Mouse (Mus musculus) Patski (cell line): ENCODE data around the gene Slc25a19. TPM values are rescaled to one million over a fixed set of nuclear protein-coding genes. Genes with fewer than 3 reads are reported as not detected.
A peak's percentile ranks its signal among the peaks of the same experiment; 100 is the strongest.

ENCODE experiments used
- ATAC-seq: fragments of 100-300 bp; one replicate; pipeline ENCODE4 v1.8.0; 2021
- CTCF ChIA-PET: fragments of 350-600 bp; sonication (Branson Sonifier 250); formaldehyde crosslinking; loops from one replicate; lab custom pipeline; 2022; ENCODE audit warnings: inconsistent platforms; lab: Charles Lee
- POLR2A ChIA-PET: fragments of 350-600 bp; sonication (Branson Sonifier 250); formaldehyde crosslinking; loops from one replicate; lab custom pipeline; 2022; ENCODE audit warnings: antibody characterized with exemption, inconsistent platforms; lab: Charles Lee
- DNase-seq: peaks from one replicate; pipeline ENCODE4 v3.0.0-alpha.2; 2011; ENCODE audit warnings: low read depth, low spot score
- H3K27me3 ChIP-seq: fragments of 371-371 bp; one replicate; pipeline ENCODE4 v1.5.1; 2021
- CTCF ChIP-seq: fragments of 100-300 bp; IDR thresholded peaks from one replicate; pipeline ENCODE4 v1.5.1; 2021
- in situ Hi-C: fragments of 300-500 bp; cut with MboI; formaldehyde crosslinking; loops from 3 replicates; pipeline ENCODE4 v1.11.1; 2018; ENCODE audit warnings: low pct_unique_long_range_greater_than_20kb, mixed read lengths
- polyA plus RNA-seq: library from polyadenylated mRNA; unstranded; gene quantifications from one replicate; pipeline ENCODE4 v1.2.3, GENCODE M21; 2021

Slc25a19 gene
- 48.1 TPM for polyA plus RNA-seq

DNA sequence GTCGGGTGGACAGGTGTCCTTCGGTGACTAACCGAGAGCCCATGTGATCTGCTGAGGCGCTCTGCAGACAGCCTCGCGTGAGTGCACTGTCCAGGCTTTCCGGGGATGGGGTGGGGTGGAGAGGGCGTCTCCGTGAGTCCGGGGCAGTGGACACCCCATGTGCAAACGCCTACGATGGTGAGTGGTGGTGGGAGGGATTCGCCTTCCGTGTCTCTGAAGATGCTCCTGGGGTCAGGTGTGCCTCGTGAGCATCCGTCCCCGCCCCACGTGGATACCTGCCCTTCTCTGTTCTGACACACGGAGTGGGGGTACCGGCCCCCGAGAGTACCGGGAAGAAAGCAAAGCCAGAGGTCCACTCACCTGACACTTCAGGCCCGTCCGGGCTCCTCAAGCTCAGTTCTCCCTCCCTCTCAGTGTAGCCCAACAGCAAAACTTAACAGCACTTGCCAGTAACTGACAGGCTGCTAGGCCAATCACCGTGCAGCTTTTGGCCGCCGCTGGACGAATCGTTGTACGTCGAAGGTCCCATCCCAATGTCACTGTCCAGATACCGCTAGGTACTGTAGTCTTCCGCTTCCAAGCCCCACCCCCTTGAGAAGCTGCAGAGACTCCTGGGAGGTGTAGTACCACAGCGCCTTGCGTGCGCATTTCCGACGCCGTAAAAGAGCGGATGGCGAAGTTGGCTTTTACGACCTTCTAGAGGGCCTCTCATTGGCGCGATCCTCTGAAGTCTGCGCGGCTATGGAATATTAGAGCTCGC is at the start of gene Slc25a19:
Slc25a19 (minus strand) TSS at position 591 of the 760 bp plus-strand sequence.
- ChIA-PET CTCF (interaction anchor here (1.0 kb wide), 1 partner anchor 87 kb away, joined by 4 read pairs; no protein-coding TSS in a partner anchor), POLR2A (interaction anchor here (0.7 to 1.8 kb wide), 5 partner anchors 9 to 206 kb away, joined by 3 to 7 read pairs (median 4); partner anchors contain the start of gene Mif4gd)
- ATAC-seq, result peak; percentile 97
- H3K27me3 ChIP-seq, result no peaks in the 10 kb centered on the region
- DNase-seq, result peak; percentile 99
- in situ Hi-C loops, result no loop called here
- no peak for TF ChIP-seq CTCF

DNA sequence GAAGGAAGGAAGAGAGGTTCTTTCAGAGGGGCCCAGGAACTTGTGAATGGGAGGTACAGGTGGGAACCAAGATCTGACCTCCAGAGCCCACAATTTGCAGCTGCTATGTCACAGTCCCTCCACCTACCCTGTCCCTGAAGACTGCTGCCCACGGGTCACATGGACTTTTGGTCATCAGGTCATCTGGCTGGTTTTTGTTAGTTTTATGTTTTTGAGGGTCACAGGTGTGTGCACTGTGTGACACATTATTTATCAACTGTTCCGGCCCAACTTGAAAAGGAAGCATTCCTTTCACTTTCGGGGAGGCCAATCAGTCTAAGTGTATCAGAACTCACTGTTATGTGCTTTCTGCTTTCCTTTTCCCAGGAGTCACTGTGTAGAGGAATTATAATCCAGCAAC is 49.4 kb upstream of the Slc25a19 start:
- DNase-seq (no peak), ATAC-seq (no peak)
- POLR2A ChIA-PET, result no interaction called here
- CTCF ChIA-PET, result no interaction called here
- TF ChIP-seq CTCF, result no peak
- in situ Hi-C loops, result no loop called here
- no peaks in the 10 kb centered on the region for H3K27me3 ChIP-seq

DNA sequence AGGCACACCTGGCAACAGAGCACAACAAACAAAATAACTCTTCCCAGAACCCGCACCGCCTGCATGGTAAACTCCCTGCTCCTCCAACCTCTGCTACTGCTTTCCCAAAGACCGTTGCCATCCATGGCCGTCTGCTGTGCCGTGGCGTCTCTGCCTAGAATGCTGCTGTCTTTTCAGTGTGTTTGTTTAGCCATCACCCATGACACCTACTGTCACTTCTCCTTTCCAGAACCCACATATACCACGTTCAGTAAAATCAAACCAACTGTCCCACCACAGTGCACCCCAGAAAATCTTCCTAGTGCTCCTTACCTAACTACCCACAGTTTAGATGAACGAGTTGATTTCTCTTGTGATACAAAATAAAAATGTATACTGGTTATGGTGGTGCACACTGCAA is 48.6 kb upstream of the Slc25a19 start:
- DNase-seq, result no peak
- CTCF ChIA-PET, result no interaction called here
- H3K27me3 ChIP-seq, result no peaks in the 10 kb centered on the region
- no peak for TF ChIP-seq CTCF
- POLR2A ChIA-PET, result no interaction called here
- in situ Hi-C loops, result no loop called here
- ATAC-seq, result no peak

DNA sequence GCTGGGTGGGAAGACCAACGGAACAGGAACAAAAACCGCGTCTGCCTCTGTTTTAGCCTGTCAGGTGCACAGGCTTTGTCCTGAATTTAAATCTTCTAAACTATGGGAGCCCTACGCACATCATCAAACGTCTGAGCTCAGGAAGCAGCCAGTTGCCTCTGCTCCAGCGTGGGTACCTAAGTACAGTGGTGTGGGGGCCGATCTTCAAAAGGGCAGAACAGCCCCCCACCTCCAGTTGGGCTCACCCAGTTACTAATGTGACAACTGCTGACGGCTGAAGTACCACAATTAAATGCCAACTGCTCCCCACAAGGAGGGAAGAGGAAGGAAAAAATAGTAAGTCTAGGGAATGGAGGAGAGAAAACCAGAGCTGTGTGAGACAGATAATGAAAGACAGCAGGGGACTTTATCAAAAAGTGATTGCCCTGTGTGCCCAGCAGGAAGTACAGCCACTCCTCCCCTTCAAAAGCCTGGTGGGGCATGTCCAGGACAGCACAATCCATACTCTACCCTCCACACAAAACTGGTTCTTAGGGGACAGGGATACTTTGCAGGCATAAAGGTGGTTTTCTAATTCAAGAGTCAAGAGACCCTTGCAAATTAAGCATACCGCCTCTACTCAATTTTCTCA is 46.3 kb upstream of the Slc25a19 start:
- ChIA-PET CTCF (interaction anchor here (2.4 kb wide), 1 partner anchor 11 kb away, joined by 5 read pairs; no protein-coding TSS in a partner anchor), POLR2A (no interaction called here)
- DNase-seq (no peak), ATAC-seq (no peak)
- no peaks in the 10 kb centered on the region for H3K27me3 ChIP-seq
- no peak for TF ChIP-seq CTCF
- in situ Hi-C loops, result no loop called here

DNA sequence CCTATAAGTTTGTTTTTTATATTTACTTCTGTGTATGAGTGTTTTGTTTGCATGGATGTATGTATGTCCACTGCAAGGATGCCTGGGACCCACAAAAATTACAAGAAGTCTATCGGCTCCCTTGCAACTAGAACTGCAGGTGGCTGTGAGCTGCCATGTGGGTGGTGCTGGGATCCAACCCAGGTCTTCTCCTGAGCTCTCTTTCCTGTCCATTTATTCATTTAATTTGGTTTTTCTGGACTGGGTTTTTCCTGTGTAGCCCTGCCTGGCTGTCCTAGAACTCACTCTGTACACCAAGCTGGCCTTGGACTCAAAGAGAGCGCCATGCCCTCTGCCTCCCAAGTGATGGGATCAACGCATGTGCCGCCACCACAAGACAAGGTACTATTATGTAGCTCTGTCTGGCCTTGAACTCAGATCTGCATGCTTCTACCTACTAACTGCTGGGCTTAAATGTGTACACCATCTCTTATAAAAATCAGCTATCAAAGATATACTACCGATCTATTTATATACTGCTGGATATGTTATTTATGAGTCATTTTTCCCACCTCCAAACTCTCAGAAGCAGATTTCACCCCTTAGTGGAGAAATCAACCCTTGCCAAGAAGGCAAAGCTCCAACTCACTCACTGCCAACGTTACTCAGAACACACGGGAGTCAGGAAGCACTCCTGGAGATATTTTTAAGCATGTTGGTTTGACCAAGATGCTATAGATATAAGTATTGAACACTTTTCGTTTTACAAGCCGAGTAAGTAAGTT is 45.6 kb upstream of the Slc25a19 start:
- CTCF ChIA-PET, result interaction anchor here (2.4 kb wide), 1 partner anchor 10 kb away, joined by 5 read pairs; no protein-coding TSS in a partner anchor

DNA sequence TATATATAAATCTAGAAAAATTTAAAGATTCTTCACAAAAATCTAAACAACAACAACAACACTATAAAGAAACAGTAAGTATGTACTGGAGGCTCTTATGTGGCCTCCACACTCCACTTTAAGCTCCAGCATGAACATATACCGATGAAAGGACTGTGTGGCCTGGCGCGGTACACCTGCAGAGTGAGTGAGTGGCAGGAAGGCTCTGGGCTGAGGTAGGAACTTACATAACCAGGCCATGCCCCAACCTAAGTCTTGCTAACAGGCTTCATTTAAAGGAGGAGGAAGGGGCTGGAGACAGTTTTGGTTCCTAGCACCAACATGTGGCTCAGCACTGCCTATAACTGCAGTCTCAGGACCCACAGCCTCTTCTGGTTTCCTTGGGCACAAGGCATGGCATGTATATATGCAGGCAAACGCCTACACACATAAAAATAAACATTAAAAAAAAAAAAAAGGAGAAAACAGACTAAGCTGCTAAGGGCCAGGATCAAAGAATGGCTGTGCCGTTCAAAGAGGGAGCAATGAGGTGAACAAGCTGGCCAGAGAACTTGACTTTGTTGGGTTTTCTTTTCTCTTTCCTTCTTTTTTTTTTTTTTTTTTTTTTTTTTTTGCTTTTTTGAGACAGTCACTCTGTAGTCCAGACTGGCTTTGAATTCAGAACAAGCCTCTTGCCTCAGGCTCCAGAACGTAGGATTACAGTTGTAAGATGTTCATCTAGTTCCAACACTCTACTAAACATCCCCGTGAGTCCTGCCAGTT is 44.3 kb upstream of the Slc25a19 start:
- in situ Hi-C loops, result no loop called here
- ATAC-seq (no peak), DNase-seq (no peak)
- no peaks in the 10 kb centered on the region for H3K27me3 ChIP-seq
- no peak for TF ChIP-seq CTCF
- POLR2A ChIA-PET, result interaction anchor here (1.3 kb wide), 1 partner anchor 22 kb away, joined by 4 read pairs; no protein-coding TSS in a partner anchor
- CTCF ChIA-PET, result interaction anchor here (2.4 kb wide), 1 partner anchor 9 kb away, joined by 5 read pairs; no protein-coding TSS in a partner anchor

More for the DNA sequence above, 45.6 kb upstream of the Slc25a19 start:
- POLR2A ChIA-PET, result interaction anchor here (0.9 kb wide), 1 partner anchor 32 kb away, joined by 3 read pairs; no protein-coding TSS in a partner anchor
- no peak for ATAC-seq
- in situ Hi-C loops, result no loop called here
- TF ChIP-seq CTCF, result no peak
- DNase-seq, result no peak
- no peaks in the 10 kb centered on the region for H3K27me3 ChIP-seq

DNA sequence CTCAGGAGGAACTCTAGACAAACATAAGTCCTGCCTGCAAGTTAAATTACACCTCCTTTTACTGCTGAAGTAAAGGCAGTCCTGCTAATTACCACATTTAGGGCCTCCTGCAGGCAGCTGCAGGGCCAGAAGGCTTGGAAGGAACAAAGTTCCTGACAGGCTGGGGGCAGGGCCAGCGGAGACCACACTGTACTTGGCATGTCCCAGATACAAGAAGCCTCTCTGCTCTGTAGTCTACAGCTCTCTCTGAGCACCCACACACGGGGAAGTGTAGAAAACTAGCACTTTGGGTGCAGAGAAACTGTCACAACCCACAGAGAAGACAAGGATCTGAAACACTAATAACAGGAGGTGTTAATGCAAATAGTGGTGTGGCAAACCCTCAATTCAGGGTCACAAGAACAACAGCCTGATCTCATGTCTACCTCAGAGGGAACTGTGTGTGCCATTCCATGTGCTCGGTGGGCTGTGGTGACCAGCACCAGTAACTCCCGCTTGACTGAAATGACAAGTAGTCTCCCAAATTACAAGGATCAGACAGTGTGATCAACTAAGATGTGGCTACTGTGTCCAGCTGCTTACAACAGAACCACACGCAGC is 42.5 kb upstream of the Slc25a19 start:
- DNase-seq (peak; percentile 10), ATAC-seq (no peak)
- TF ChIP-seq CTCF, result no peak
- in situ Hi-C loops, result no loop called here
- ChIA-PET CTCF (no interaction called here), POLR2A (no interaction called here)
- no peaks in the 10 kb centered on the region for H3K27me3 ChIP-seq

DNA sequence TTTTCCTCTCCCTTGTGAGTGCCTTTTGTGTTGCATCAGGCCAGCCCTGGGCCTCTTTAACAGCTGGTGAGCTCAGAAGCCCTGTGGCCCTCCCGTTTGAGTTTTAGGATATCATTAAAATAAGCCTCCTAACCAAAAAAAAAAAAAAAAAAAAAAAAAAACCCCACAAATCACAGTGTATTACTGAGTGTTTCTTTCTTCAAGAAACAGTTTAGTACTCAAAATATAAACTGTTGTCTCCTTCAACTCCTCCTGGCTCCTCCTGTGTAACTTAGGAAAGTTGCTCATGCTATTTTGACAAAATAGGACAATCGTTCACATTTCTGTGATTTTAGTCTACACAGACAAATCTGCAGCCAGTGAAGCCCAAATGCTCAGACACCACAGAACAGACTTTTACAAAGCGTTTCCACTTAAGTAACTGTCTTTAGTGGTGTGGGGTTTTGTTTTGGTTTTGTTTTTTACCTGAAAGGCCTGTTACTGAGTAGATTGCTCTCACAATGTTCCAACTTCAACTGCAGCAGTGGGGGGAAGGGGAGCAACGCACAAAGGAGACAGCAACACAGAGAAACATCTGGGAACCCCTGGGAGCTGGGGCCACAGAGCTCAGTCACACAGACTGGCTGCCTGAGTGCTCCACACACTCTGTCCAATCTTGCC is 35.7 kb upstream of the Slc25a19 start:
- TF ChIP-seq CTCF, result no peak
- DNase-seq (no peak), ATAC-seq (no peak)
- ChIA-PET CTCF (interaction anchor here (1.5 kb wide), 1 partner anchor 9 kb away, joined by 5 read pairs; no protein-coding TSS in a partner anchor), POLR2A (no interaction called here)
- H3K27me3 ChIP-seq, result no peaks in the 10 kb centered on the region
- in situ Hi-C loops, result no loop called here

DNA sequence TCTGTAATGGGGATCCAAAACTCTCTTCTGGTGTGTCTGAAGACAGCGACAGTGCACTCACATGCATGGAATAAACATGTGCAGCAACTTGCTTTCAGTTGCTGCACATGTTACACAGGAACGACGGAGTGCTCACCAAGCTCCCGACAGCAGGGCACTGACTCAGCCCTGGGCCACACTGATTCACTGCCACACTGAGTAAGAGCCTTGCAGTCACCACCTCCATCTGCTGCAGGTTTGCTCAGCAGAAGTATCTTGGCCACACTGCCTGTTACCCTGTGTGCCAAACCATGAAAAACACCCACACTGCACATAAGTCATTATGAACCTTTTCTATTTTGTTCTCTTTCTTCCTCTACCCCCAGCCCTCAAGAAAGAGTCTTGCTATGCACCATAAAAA is 32.3 kb upstream of the Slc25a19 start:
- ATAC-seq (no peak), DNase-seq (no peak)
- POLR2A ChIA-PET, result interaction anchor here (1.4 to 1.6 kb wide), 2 partner anchors 9 to 48 kb away, joined by 3 to 4 read pairs; partner anchors contain the start of gene Grb2
- no peak for TF ChIP-seq CTCF
- CTCF ChIA-PET, result interaction anchor here (1.3 kb wide), 1 partner anchor 10 kb away, joined by 5 read pairs; no protein-coding TSS in a partner anchor
- in situ Hi-C loops, result no loop called here
- no peaks in the 10 kb centered on the region for H3K27me3 ChIP-seq
